Mouse (Mus musculus): Measurements from ENCODE around the gene Lpo.

DNA sequence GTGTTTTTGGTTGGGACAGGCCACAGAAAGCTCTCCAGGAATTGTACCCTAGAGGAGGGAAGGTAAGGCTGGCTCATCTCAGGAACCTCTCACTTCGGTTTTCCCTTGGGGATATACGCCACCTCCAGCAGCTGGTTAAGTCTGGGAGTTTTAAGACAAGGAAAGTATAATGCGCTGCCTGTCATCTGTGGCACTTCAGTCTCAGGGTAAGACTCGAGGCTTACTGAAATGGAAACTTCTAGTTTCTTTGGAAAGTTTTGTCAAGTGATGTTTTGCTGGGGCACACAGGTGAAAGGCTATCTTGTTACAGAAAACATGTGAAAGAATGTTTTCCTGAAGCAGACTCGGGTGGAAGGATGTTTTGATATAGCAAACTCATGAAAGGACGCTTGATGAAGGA is 20.7 kb downstream of the Lpo start:
- TF ChIP-seq CTCF (conservative IDR thresholded peaks at IDR 0.05; ENCODE audit: low read length) (no peak), POU5F1 (IDR thresholded peaks at IDR 0.05; ENCODE audit: borderline replicate concordance, low read length) (no peak), NANOG (IDR thresholded peaks at IDR 0.05; ENCODE audit: borderline replicate concordance, low read length) (no peak)
